28 mouse cellular contexts compared by ENCODE assay signal in genomic region chr2:84955435-84955834, GRCm38 (mm10). TPM values are rescaled to one million over a fixed set of nuclear protein-coding genes. Genes with fewer than 3 reads are reported as not detected.
"Had no signal": no experiment of that assay in that cellular context is flagged by ENCODE, and none has a peak within 500 bp of the region (broad histone marks: within the 10 kb centered on the region; RNA-seq: fewer than 3 reads in every experiment).

No protein-coding gene starts in this region.

- H3K4me2 ChIP-seq: heart, embryonic 12.5 days; hindbrain, embryonic 12.5 days; hindbrain, embryonic 14.5 days; kidney, embryonic 15.5 days had no signal

- H3K36me3 ChIP-seq: hindbrain, embryonic 12.5 days had no signal

- H3K4me3 ChIP-seq: gastrocnemius, adult 2 months; heart, embryonic 10.5 days; heart, embryonic 12.5 days; hindbrain, embryonic 10.5 days; hindbrain, embryonic 12.5 days; kidney, embryonic 15.5 days; layer of hippocampus, adult 2 months; left cerebral cortex, adult 2 months had no signal

- ATAC-seq: forebrain, embryonic 16.5 days; hindbrain, embryonic 16.5 days; inflammation-experienced regulatory T-cells, adult 6 months; intestine, embryonic 16.5 days had no signal

- H3K27me3 ChIP-seq: heart, embryonic 12.5 days; hindbrain, embryonic 12.5 days; kidney, embryonic 15.5 days had no signal

- H3K27ac ChIP-seq: gastrocnemius, adult 2 months; heart, embryonic 10.5 days; hindbrain, embryonic 10.5 days; hindbrain, embryonic 12.5 days; hindbrain, embryonic 14.5 days; kidney, embryonic 15.5 days; layer of hippocampus, adult 2 months; left cerebral cortex, adult 2 months; liver, embryonic 14.5 days had no signal

- DNase-seq: gastrocnemius, adult 2 months; gastrocnemius, postnatal 10 days; gastrocnemius, postnatal 25 days; heart, postnatal 10 days; heart, postnatal 4 days; kidney, adult 2 months; kidney, adult 9 months; kidney, postnatal 10 days; kidney, postnatal 25 days; kidney, postnatal 4 days had no signal

- H3K9ac ChIP-seq: heart, embryonic 12.5 days; hindbrain, embryonic 12.5 days; hindbrain, embryonic 14.5 days; kidney, embryonic 15.5 days; liver, embryonic 14.5 days had no signal

- H3K4me1 ChIP-seq: heart, embryonic 10.5 days; heart, embryonic 12.5 days; hindbrain, embryonic 10.5 days; hindbrain, embryonic 12.5 days; kidney, embryonic 15.5 days had no signal

- H3K9me3 ChIP-seq: heart, embryonic 10.5 days; heart, embryonic 12.5 days; hindbrain, embryonic 10.5 days; hindbrain, embryonic 12.5 days; kidney, embryonic 15.5 days had no signal

RNA-seq across cellular contexts. Expression of gene Prg2, which starts 24.8 kb away (rescaled TPM):
- polyA plus RNA-seq: forebrain, embryonic 16.5 days; frontal cortex, adult 2 months; heart, embryonic 14.5 days; hindbrain, embryonic 10.5 days; hindbrain, embryonic 14.5 days; hindbrain, embryonic 16.5 days had no signal

RNA-seq across cellular contexts. Expression of gene Prg3, which starts 32.6 kb away (rescaled TPM):
- polyA plus RNA-seq: forebrain, embryonic 16.5 days; frontal cortex, adult 2 months; heart, embryonic 14.5 days; hindbrain, embryonic 10.5 days; hindbrain, embryonic 12.5 days; hindbrain, embryonic 14.5 days; hindbrain, embryonic 16.5 days; inflammation-experienced regulatory T-cells, adult 6 months; intestine, embryonic 16.5 days; kidney, embryonic 15.5 days; limb, embryonic 11.5 days; limb, embryonic 14.5 days; liver, adult 2 months had no signal
